Mouse (Mus musculus) liver, postnatal 0 days (tissue): ENCODE data around the gene Vmn1r85.

Source experiments
- CTCF ChIP-seq: sonication (generic); IDR thresholded peaks from 2 replicates; pipeline ENCODE4 v1.5.1; 2016; ENCODE audit warnings: antibody characterized with exemption, low read depth
- EP300 ChIP-seq: IDR thresholded peaks from 2 replicates; pipeline ENCODE4 v1.6.1; 2016; ENCODE audit warnings: antibody characterized with exemption, low read depth, mild to moderate bottlenecking

GRCm38 (mm10) chr7:13043120-13043444 is 51.9 kb downstream of the Vmn1r85 start:
- TF ChIP-seq EP300 (no peak), CTCF (no peak)
